Mouse (Mus musculus) liver, embryonic 16.5 days (tissue): Measurements from ENCODE around the gene Fam214a. TPM values are rescaled to one million over a fixed set of nuclear protein-coding genes. Genes with fewer than 3 reads are reported as not detected.
A peak's percentile ranks its signal among the peaks of the same experiment; 100 is the strongest.

Experiments used
- ATAC-seq: fragments of 200-750 bp; cut with Nextera tagmentation; 2 replicates; pipeline ENCODE4 v1.8.0; 2017; ENCODE audit warnings: low read depth, mild to moderate bottlenecking, moderate number of reproducible peaks, moderate library complexity
- H3K27ac ChIP-seq: fragments of 300-500 bp; sonication (generic); 2 replicates; pipeline ENCODE4 v1.5.1; 2014; ENCODE audit warnings: mild to moderate bottlenecking, low read length
- H3K27me3 ChIP-seq: fragments of 300-500 bp; sonication (generic); 2 replicates; pipeline ENCODE4 v1.6.1; 2014; ENCODE audit warnings: low read depth, low read length, mixed read lengths; ENCODE audit not compliant: control insufficient read depth, insufficient read depth
- H3K36me3 ChIP-seq: fragments of 300-500 bp; sonication (generic); 2 replicates; pipeline ENCODE4 v1.6.1; 2014; ENCODE audit warnings: mild to moderate bottlenecking; ENCODE audit not compliant: control insufficient read depth, insufficient read depth
- H3K4me1 ChIP-seq: fragments of 300-500 bp; sonication (generic); 2 replicates; pipeline ENCODE4 v1.6.1; 2014; ENCODE audit warnings: low read depth, low read length, mixed read lengths; ENCODE audit not compliant: control insufficient read depth
- H3K4me2 ChIP-seq: fragments of 300-500 bp; sonication (generic); 2 replicates; pipeline ENCODE4 v1.6.1; 2014; ENCODE audit warnings: low read depth, low read length, mixed read lengths
- H3K4me3 ChIP-seq: fragments of 300-500 bp; sonication (generic); 2 replicates; pipeline ENCODE4 v1.5.1; 2014; ENCODE audit warnings: low read depth, mild to moderate bottlenecking, low read length
- H3K9ac ChIP-seq: fragments of 300-500 bp; sonication (generic); 2 replicates; pipeline ENCODE4 v1.6.1; 2014; ENCODE audit warnings: low read depth, low read length
- H3K9me3 ChIP-seq: fragments of 300-500 bp; sonication (generic); replicated peaks from 2 replicates; pipeline ENCODE4 v1.6.1; 2016; ENCODE audit warnings: low read length; ENCODE audit not compliant: control insufficient read depth
- WGBS: fragments of 180-500 bp; shearing (Covaris S2); extraction: QIAGEN DNeasy Blood & Tissue Kit; methylation state at CpG from one replicate; pipeline ENCODE4 v1.1.7; 2014; ENCODE audit not compliant: insufficient replicate concordance; 5-methylcytosine and 5-hydroxymethylcytosine counted together
- polyA plus RNA-seq: library from polyadenylated mRNA; unstranded; fragments of >200 nt; fragmentation: Nextera tagmentation; extraction: Ambion mirVana; gene quantifications from 2 replicates; pipeline ENCODE4 v1.2.1, GENCODE M21; 2015

Gene Fam214a
- polyA plus RNA-seq, 1 experiment from 2014 or later, result 2.7 TPM

GRCm38 (mm10) chr9:74920450-74920849 lies 32.2 kb upstream of the Fam214a start:
- peak; percentile 41; the same call in 1 of the 2 replicates for ATAC-seq
- Histone ChIP-seq H3K4me1 (no peaks in the 10 kb centered on the region; the same call in 1 of the 2 replicates), H3K4me3 (no peak overlapping the region), H3K36me3 (no peaks in the 10 kb centered on the region), H3K9me3 (no peaks in the 10 kb centered on the region), H3K27ac (no peak overlapping the region), H3K9ac (no peak overlapping the region), H3K27me3 (no peaks in the 10 kb centered on the region), H3K4me2 (no peak overlapping the region)
- WGBS, result 73% methylated on average over 12 of the region's 12 CpGs

- Histone ChIP-seq H3K4me1 (no peaks in the 10 kb centered on the region; the same call in 1 of the 2 replicates), H3K4me2 (no peak overlapping the region), H3K27ac (no peak overlapping the region), H3K9me3 (no peaks in the 10 kb centered on the region), H3K4me3 (no peak overlapping the region), H3K27me3 (no peaks in the 10 kb centered on the region), H3K9ac (no peak overlapping the region), H3K36me3 (no peaks in the 10 kb centered on the region)
- 9% methylated on average over 1 of the region's 1 CpGs for WGBS
- no peak for ATAC-seq
Observed at GRCm38 (mm10) chr9:74921422-74921821, 31.3 kb upstream of the Fam214a start.

DNA sequence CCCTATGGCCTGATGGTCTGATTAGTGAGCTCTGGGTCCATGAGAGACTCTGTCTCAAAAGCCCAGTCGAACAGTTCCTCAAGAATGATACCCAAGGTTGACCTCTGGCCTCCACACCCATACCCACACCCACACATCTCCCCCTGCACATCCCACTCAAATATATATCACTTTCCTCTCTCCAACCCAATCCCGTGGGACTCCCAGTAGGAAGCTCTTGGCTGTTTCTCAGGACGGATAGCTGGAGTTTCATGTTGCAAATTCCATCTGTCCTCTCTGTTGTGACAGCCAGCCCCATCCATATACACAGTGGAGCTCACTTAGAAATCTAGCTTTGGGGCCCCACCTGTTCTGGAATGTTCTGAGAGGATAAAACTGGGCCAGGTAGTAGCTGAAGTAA lies 29.8 kb upstream of the Fam214a start:
- 46% methylated on average over 3 of the region's 3 CpGs for WGBS
- H3K36me3 ChIP-seq, result no peaks in the 10 kb centered on the region
- H3K4me3 ChIP-seq, result no peak overlapping the region

DNA sequence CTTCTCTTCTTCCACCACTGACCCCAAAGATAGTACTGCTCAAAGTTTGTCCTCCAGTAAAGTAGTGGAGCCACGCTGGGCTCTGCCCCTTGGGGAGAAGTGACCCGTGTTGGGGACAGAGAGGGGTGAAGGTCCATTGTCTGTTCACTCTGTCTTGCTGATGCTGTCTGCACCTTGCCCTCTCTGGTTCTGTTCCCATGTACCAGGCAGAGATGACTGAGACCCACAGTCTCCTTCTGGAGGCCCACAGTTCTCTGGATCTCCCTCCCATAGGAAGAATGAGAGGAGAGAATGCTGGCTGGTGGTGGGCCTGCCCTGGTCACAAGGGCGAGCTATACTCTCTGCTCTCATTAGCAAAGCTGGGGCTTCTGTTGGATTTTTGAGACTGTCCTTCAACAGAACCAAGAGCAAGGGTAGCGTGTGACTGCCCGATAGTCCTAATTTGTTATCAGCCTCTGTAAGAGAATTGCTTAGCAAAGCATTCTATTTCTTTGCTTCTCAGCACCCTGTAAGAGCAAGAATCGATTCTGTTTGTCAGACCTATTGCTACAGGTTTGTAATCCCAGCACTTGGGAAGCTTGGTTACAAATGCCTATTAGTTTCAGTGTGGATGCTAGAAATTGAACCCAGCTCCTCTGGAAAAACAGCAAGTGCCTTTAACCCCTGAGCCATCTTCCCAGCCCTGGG lies 29.2 kb upstream of the Fam214a start:
- Histone ChIP-seq H3K4me2 (no peak overlapping the region), H3K27ac (no peak overlapping the region), H3K27me3 (no peaks in the 10 kb centered on the region), H3K4me1 (no peaks in the 10 kb centered on the region; the same call in 1 of the 2 replicates), H3K9me3 (no peaks in the 10 kb centered on the region), H3K9ac (no peak overlapping the region), H3K36me3 (no peaks in the 10 kb centered on the region), H3K4me3 (no peak overlapping the region)
- no peak for ATAC-seq
- 63% methylated on average over 6 of the region's 6 CpGs for WGBS

More for the DNA sequence above, 29.8 kb upstream of the Fam214a start:
- no peak overlapping the region for H3K9ac ChIP-seq
- no peak for ATAC-seq
- no peak overlapping the region for H3K27ac ChIP-seq
- H3K9me3 ChIP-seq, result no peaks in the 10 kb centered on the region
- H3K4me1 ChIP-seq, result no peaks in the 10 kb centered on the region; the same call in 1 of the 2 replicates
- no peak overlapping the region for H3K4me2 ChIP-seq
- no peaks in the 10 kb centered on the region for H3K27me3 ChIP-seq

GRCm38 (mm10) chr9:74925220-74925769 lies 27.4 kb upstream of the Fam214a start:
- H3K4me2 ChIP-seq, result no peak overlapping the region
- no peaks in the 10 kb centered on the region for H3K36me3 ChIP-seq
- H3K27ac ChIP-seq, result no peak overlapping the region
- no peak overlapping the region for H3K4me3 ChIP-seq
- no peak for ATAC-seq
- WGBS, result 69% methylated on average over 10 of the region's 10 CpGs
- no peaks in the 10 kb centered on the region for H3K27me3 ChIP-seq
- H3K9me3 ChIP-seq, result no peaks in the 10 kb centered on the region
- H3K9ac ChIP-seq, result no peak overlapping the region
- no peaks in the 10 kb centered on the region; the same call in 1 of the 2 replicates for H3K4me1 ChIP-seq

DNA sequence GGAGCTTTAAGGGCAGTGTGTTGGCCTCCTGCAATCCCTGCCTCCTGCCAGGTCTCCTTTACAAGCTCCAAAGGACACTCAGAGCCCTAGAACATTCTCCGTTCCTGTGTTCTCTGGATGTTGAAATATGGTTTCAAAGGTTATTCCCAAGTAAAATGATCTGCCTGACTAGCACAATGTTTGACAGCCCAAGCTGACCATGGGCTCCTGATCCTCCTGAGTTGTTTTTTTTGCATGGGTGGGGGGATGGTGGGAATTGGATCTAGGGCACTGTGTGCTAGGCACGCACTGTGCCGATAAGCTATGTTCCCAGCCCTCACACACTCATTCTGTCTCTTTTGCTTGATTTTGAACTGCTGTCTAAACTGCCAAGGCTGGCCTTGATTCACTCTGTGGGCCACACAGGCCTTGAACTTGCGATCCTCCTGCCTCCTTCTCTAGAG lies 22.7 kb upstream of the Fam214a start:
- Histone ChIP-seq H3K36me3 (no peaks in the 10 kb centered on the region), H3K27ac (no peak overlapping the region), H3K9ac (no peak overlapping the region), H3K4me2 (no peak overlapping the region), H3K4me1 (no peaks in the 10 kb centered on the region), H3K4me3 (no peak overlapping the region), H3K27me3 (no peaks in the 10 kb centered on the region), H3K9me3 (no peaks in the 10 kb centered on the region)
- peak; percentile 72 for ATAC-seq
- 72% methylated on average over 4 of the region's 4 CpGs for WGBS

GRCm38 (mm10) chr9:74930653-74931052 lies 22.0 kb upstream of the Fam214a start:
- H3K9me3 ChIP-seq, result no peaks in the 10 kb centered on the region
- H3K4me1 ChIP-seq, result no peaks in the 10 kb centered on the region
- WGBS, result 69% methylated on average over 5 of the region's 5 CpGs
- no peak overlapping the region for H3K4me2 ChIP-seq
- H3K36me3 ChIP-seq, result no peaks in the 10 kb centered on the region
- no peaks in the 10 kb centered on the region for H3K27me3 ChIP-seq
- H3K9ac ChIP-seq, result no peak overlapping the region
- ATAC-seq, result no peak
- no peak overlapping the region for H3K4me3 ChIP-seq
- H3K27ac ChIP-seq, result no peak overlapping the region

- Histone ChIP-seq H3K9ac (no peak overlapping the region), H3K36me3 (no peaks in the 10 kb centered on the region), H3K27ac (no peak overlapping the region), H3K4me2 (no peak overlapping the region), H3K27me3 (no peaks in the 10 kb centered on the region), H3K4me1 (no peaks in the 10 kb centered on the region; the same call in 1 of the 2 replicates), H3K9me3 (no peaks in the 10 kb centered on the region), H3K4me3 (no peak overlapping the region)
- 62% methylated on average over 3 of the region's 3 CpGs for WGBS
- ATAC-seq, result no peak
Observed at GRCm38 (mm10) chr9:74935289-74935688, 17.4 kb upstream of the Fam214a start.

DNA sequence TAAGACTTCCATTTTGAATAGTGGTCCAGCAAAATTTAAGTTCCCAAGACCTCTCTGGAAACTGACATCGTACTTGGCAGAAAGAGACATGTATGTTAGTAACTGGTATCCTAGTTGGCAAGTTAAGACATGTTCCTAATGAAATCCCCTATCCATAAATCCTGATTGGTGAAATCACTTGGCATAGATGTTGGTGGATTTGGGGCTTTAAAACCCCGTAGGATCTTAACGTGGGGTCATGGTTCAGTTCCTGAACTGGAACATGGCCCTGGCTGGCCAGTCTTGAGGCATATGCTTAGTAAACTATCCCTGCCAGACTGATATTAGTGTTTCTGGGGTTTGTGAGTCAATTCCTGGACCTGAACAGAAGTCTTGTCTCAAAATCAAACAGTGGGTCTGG lies 14.9 kb upstream of the Fam214a start:
- Histone ChIP-seq H3K4me3 (no peak overlapping the region), H3K4me2 (no peak overlapping the region), H3K27me3 (no peaks in the 10 kb centered on the region), H3K36me3 (no peaks in the 10 kb centered on the region), H3K9me3 (no peaks in the 10 kb centered on the region), H3K27ac (no peak overlapping the region), H3K4me1 (no peaks in the 10 kb centered on the region; the same call in 1 of the 2 replicates), H3K9ac (no peak overlapping the region)
- 70% methylated on average over 3 of the region's 3 CpGs for WGBS
- no peak for ATAC-seq
